Mouse (Mus musculus) midbrain, embryonic 10.5 days (tissue): Measurements from ENCODE around the gene Tceal7. TPM values are rescaled to one million over a fixed set of nuclear protein-coding genes. Genes with fewer than 3 reads are reported as not detected.
"Not testable (repeated sequence)": the region's sequence is repeated elsewhere in the genome, so short reads cannot be mapped to it uniquely, and the experiment has no call there.

Experiments used
- DNase-seq: peaks from one replicate; pipeline ENCODE4 v3.0.0-alpha.2; 2017; ENCODE audit warnings: low spot score
- H3K27ac ChIP-seq: fragments of 300-500 bp; sonication (generic); replicated peaks from 2 replicates; pipeline ENCODE4 v1.5.1; 2016; ENCODE audit warnings: mild to moderate bottlenecking
- H3K27me3 ChIP-seq: fragments of 300-500 bp; sonication (generic); 2 replicates; pipeline ENCODE4 v1.6.1; 2016; ENCODE audit warnings: low read depth, mild to moderate bottlenecking; ENCODE audit not compliant: poor library complexity, severe bottlenecking
- H3K36me3 ChIP-seq: fragments of 300-500 bp; sonication (generic); 2 replicates; pipeline ENCODE4 v1.6.1; 2016; ENCODE audit warnings: mild to moderate bottlenecking, moderate library complexity
- H3K4me1 ChIP-seq: fragments of 300-500 bp; sonication (generic); 2 replicates; pipeline ENCODE4 v1.6.1; 2016
- H3K4me3 ChIP-seq: fragments of 300-500 bp; sonication (generic); 2 replicates; pipeline ENCODE4 v1.5.1; 2016; ENCODE audit warnings: mild to moderate bottlenecking, moderate library complexity
- H3K9me3 ChIP-seq: fragments of 300-500 bp; sonication (generic); replicated peaks from 2 replicates; pipeline ENCODE4 v1.6.1; 2016; ENCODE audit warnings: mild to moderate bottlenecking
- WGBS: fragments of 180-500 bp; shearing (Covaris S2); methylation state at CpG from one replicate; pipeline ENCODE4 v1.1.7; 2016; 5-methylcytosine and 5-hydroxymethylcytosine counted together
- microRNA-seq: library from miRNA; unstranded; fragments of <30 nt; microRNA quantifications from one replicate; pipeline ENCODE4, GENCODE M21; 2017
- polyA plus RNA-seq: library from polyadenylated mRNA; unstranded; fragments of >200 nt; fragmentation: Nextera tagmentation; extraction: Ambion mirVana; gene quantifications from 2 replicates; pipeline ENCODE4 v1.2.1, GENCODE M21; 2016

Tceal7 gene
- polyA plus RNA-seq, 1 experiment from 2014 or later: 0.70 TPM

DNA sequence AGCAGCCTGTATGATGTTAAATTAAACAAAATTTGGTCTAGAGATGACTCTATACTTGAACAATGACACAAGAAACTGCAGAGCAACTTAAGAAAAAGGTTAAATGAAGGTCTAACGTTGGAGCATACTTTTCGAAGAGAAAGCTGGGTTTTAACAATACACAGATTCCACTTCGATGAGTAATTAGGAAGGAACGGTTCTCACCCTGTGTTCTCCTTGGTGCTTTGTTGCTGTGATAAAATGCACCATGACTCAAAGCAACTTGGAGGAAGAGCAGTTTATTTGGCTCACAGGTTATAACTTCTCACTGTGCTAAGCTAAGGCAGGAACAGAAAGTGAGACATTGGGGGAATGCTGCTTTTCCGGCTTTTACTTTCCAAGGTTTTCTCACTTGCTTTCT lies 53.1 kb downstream of the Tceal7 start:
- H3K4me1 ChIP-seq: peaks cover 16% of the 10 kb centered on the region
- peaks cover 15% of the 10 kb centered on the region; the same call in 1 of the 2 replicates for H3K27me3 ChIP-seq
- 81% methylated on average over 5 of the region's 5 CpGs for WGBS
- peaks cover 14% of the 10 kb centered on the region for H3K36me3 ChIP-seq
- no peak overlapping the region for H3K4me3 ChIP-seq
- no peak for DNase-seq
- no peaks in the 10 kb centered on the region for H3K9me3 ChIP-seq
- no peak overlapping the region for H3K27ac ChIP-seq

GRCm38 (mm10) chrX:136268173-136268572 lies 53.6 kb downstream of the Tceal7 start:
- DNase-seq: no peak
- no peak overlapping the region for H3K4me3 ChIP-seq
- 87% methylated on average over 4 of the region's 4 CpGs for WGBS
- H3K27ac ChIP-seq: no peak overlapping the region
- peaks cover 14% of the 10 kb centered on the region for H3K36me3 ChIP-seq
- peaks cover 15% of the 10 kb centered on the region; the same call in 1 of the 2 replicates for H3K27me3 ChIP-seq
- H3K4me1 ChIP-seq: peaks cover 16% of the 10 kb centered on the region
- no peaks in the 10 kb centered on the region for H3K9me3 ChIP-seq

DNA sequence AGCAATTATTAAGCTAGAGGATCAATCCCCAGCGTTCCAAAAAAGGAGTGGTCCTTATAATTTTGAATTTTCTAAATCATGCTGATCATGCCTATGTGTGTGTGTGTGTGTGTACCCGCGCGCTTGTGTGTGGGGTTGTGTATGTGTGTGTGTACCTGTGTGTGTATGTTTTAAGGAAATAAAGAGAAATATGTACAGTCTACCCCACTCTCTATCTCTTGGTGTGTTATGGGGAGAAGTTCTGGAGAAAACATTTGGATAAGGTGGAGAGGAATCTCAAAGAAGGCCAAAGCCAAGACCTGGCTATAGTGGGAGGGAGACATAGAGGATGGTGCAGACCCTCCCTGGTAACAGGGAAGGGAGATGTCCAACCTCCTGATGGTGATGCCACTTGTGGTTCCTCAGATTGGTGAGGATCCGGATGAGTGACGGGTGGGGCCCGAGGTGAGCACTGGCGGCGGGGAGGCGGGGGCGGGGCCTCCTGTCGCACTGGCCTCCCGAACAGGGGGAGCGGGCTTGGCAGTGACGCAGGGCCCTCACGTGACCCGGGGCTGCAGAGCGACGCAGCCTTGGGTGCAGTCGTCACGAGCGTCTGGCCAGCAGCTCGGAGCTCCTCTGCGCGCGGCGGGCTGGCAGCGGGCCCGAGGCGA lies 55.3 kb downstream of the Tceal7 start, which contains the start of gene Bex3:
TSS of gene Bex3 (plus strand) at position 511 of the 650 bp plus-strand sequence.
- peak; percentile 22 for DNase-seq
- peak within 1 kb of the TSS; percentile 85 for H3K27ac ChIP-seq
- WGBS: 74% methylated on average over 4 of the region's 30 CpGs

DNA sequence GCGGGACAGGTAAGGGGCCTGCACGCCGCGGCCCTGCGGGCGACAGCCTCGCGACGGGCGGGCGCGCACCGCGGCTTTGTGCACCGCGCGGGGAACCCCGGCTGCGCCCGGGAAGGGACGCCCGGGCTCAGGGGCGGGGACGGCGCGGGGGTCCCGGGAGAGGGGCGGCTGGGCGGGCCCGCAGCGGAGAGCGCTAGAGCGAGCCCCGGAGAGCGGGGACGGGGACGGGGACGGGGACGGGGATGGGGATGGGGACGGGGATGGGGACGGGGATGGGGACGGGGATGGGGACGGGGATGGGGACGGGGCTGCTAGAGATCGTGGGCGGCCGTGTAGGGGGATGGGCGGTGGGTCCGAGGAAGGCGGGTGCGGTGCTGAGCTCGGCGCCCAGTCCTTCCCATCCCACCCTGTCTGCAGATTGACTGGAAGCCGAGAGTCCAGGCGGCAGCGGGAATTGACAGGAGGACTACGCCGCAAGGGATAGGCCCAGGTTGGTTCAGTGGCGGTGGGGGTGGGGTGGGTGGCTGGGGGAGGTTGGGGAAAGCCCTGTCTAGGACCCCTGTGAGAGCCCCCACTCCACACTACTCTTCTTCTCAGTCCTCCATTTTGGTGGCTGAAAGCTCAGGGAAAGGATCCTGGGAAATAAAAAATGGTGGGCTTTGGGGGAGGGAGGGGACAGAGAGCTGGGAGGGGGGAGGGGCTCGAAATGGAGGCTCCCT lies 56.0 kb downstream of the Tceal7 start:
- H3K4me3 ChIP-seq: peak overlapping the region; percentile 58
- not testable (repeated sequence) for H3K9me3 ChIP-seq, H3K27me3 ChIP-seq
- 36% methylated on average over 7 of the region's 60 CpGs for WGBS
- peaks cover 26% of the 10 kb centered on the region for H3K4me1 ChIP-seq
- peak; percentile 22 for DNase-seq
- H3K27ac ChIP-seq: peak overlapping the region; percentile 85
- peaks cover 14% of the 10 kb centered on the region for H3K36me3 ChIP-seq

More for the DNA sequence above, 55.3 kb downstream of the Tceal7 start, which contains the start of gene Bex3:
- Histone ChIP-seq H3K4me3 (peak within 1 kb of the TSS; percentile 58), H3K4me1 (peaks cover 22% of the 10 kb centered on the region), H3K36me3 (peaks cover 14% of the 10 kb centered on the region)
- not testable (repeated sequence) for H3K27me3 ChIP-seq, H3K9me3 ChIP-seq

- Histone ChIP-seq H3K4me1 (peaks cover 28% of the 10 kb centered on the region), H3K4me3 (no peak overlapping the region), H3K9me3 (no peaks in the 10 kb centered on the region), H3K36me3 (peaks cover 14% of the 10 kb centered on the region), H3K27me3 (peaks cover 36% of the 10 kb centered on the region), H3K27ac (0 out of 2 replicates have a peak overlapping the region, but pooled peaks have one; percentile 9)
- 37% methylated on average over 3 of the region's 3 CpGs for WGBS
- DNase-seq: peak; percentile 13
Measured at GRCm38 (mm10) chrX:136274542-136274941, 60.0 kb downstream of the Tceal7 start.

DNA sequence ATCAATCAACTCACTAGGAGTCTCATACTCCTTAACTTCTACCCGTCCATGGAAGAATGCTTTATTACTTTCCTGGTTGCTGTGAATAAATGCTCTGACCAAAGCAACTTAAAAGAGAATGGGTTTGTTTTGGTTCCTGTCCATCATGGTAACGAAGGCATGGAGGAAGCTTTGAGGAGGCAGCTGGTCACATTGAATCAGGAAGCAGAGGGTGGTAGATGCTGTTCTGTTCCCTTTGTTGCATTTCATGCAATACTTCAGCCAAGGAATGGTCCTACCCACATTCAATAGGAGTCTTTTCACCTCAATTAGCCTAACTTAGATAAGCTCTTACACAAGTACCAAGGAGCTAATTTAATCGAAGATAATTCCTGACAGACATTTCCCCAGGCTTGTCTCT lies 60.8 kb downstream of the Tceal7 start:
- no peak for DNase-seq

More for the DNA sequence above, 60.8 kb downstream of the Tceal7 start:
- peaks cover 40% of the 10 kb centered on the region for H3K27me3 ChIP-seq
- peaks cover 14% of the 10 kb centered on the region for H3K36me3 ChIP-seq
- H3K4me3 ChIP-seq: no peak overlapping the region
- H3K27ac ChIP-seq: no peak overlapping the region
- WGBS: 32% methylated on average over 3 of the region's 3 CpGs
- no peaks in the 10 kb centered on the region for H3K9me3 ChIP-seq
- peaks cover 28% of the 10 kb centered on the region for H3K4me1 ChIP-seq

Small RNAs within 50 kb of the gene (microRNA-seq; reads per million reads assigned to microRNA genes)
- not detected for gene Mir6383

Other genes with a start within 250 kb of the Tceal7 start
- 117 TPM in 2 replicates for gene Arxes2, start 221.0 kb upstream of the Tceal7 start, polyA plus RNA-seq
- gene Arxes1, start 181.4 kb upstream of the Tceal7 start, polyA plus RNA-seq: 41.6 and 45.7 TPM in 2 replicates
- 303 and 318 TPM in 2 replicates for gene Bex2, start 146.5 kb upstream of the Tceal7 start, polyA plus RNA-seq
- gene Nxf3, start 129.5 kb upstream of the Tceal7 start, polyA plus RNA-seq: not detected in 2 replicates
- gene Bex4, start 75.8 kb upstream of the Tceal7 start, polyA plus RNA-seq: 88.7 and 106 TPM in 2 replicates
- gene Tceal8, start 42.4 kb upstream of the Tceal7 start, polyA plus RNA-seq: 178 and 192 TPM in 2 replicates
- 3.1 and 3.4 TPM in 2 replicates for gene Tceal5, start 10.9 kb upstream of the Tceal7 start, polyA plus RNA-seq
- 139 and 163 TPM in 2 replicates for gene Bex1, start 734 bp downstream of the Tceal7 start, polyA plus RNA-seq
- 328 and 332 TPM in 2 replicates for gene Tceal9, start 30.3 kb downstream of the Tceal7 start, polyA plus RNA-seq
- 627 and 636 TPM in 2 replicates for gene Bex3, start 55.5 kb downstream of the Tceal7 start, polyA plus RNA-seq